Mouse (Mus musculus): ENCODE results near the gene D430041D05Rik. TPM values are rescaled to one million over a fixed set of nuclear protein-coding genes. Genes with fewer than 3 reads are reported as not detected.

Gene D430041D05Rik
- total RNA-seq, 2 experiments from 2014 or later = 3.8 TPM

DNA sequence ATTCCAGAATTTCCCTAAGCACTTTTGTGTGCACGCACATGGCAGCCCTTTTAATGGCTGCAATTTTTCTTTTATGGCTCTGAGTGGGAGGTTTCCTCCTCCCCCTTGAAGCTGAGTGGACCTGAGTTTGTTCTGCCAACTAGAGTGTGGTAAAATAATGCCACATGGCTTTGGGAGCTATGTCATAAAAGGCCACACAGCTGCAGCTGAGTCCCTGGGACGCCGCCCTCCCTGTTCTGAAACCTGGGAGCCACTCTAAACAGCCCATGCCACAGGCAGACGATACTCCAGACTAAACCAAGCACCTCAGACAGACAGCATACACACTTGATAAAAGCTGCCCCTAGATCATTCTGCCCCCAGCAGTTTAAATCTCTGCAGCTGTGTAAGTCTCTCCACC lies 143.8 kb downstream of the D430041D05Rik start:
- no peak for DNase-seq

DNA sequence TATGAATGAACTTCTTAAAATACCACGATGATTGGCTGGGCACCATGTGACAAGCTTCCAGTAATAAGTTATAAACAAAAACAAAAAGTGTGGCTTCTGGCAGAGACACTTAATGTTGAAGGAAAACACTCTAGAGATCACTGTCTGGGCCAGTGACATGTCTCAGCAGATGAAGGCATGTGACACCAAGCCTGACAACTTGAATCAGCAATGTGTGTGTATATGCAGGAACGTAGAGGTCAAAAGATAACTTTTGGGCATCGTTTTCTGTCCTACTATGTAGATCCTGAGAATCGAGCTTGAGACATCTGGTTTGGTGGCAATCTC lies 149.1 kb downstream of the D430041D05Rik start:
- DNase-seq = no peak

DNA sequence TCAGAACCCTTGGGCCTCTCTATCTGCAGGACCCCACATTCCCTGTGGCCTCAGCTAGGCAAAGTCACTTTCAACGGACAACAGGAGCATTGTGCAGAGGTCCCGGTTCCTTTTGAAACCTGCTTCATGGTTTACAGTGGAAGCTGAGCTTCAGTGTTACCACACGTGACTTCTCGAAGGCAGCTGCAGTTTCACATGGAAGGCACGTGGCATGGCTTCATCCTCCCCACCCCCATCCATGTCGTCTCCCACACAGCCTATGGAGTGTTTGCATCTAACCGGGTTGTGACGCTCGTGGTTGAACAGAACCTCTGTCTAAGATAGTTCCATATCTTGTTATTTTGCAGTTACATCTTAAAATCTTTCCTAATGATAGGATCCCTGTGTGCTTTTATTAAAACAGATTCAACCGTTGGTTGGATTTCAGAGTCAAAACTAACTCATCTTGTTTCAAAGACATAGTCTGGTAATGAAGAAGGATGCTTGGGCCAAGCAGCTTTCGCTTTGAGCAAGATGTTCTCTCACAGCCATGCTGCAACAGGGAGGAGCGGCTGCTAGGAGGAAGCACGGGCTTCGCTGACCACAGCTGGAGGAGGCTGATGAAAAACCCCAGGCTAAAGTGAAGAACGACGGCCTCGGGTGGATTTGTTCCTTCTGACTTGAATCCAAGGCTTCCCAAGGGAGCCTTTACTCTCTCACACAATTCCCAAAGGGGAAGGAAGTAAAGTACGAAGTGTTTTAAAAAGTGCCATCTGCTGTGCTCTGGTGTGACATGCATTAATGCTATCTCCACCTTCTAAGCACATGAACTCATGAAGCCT lies 149.7 kb downstream of the D430041D05Rik start:
- DNase-seq = no peak

DNA sequence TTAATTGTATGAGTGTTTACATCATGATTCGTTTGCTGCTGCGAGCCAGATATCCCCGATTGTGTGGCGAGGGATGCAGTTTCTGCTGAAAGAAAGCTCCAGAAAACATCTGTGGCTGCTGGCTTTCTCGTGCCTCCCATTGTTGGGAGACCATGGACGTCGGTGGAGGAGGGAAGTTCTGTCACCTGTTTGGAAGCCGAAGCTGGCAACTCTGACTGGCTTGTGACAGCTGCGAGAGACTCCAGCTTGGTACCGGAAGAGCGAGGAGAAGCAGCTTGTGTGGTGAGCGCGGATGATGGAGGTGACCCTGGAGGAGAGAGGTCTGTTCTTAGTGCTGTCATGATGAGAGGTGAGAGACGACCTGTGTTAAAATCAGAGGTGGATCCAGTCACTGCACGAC lies 154.2 kb downstream of the D430041D05Rik start:
- no peak for DNase-seq

GRCm38 (mm10) chr2:104254944-104255343 lies 155.9 kb downstream of the D430041D05Rik start:
- DNase-seq = no peak

DNA sequence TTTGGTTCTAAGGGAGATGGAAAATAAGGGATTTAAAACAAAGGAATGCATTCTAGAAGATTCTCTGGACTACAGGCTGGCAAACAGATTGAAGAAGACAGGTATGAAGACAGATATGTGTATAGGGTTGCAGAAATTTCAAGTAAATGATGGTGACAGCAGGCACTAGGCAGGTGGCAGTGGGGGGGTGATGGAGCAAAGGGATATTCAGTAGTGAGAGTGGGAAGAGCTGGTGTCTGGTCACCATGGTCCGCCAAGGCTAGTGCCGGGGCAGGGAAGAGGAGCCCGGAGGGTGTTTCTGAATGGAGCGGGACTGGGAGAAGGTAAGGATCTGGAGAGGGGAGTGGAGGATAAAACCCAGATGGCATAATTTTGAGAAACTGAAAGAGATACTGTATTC lies 157.5 kb downstream of the D430041D05Rik start:
- DNase-seq = no peak

- DNase-seq = no peak
Observed at GRCm38 (mm10) chr2:104251647-104252046, 159.2 kb downstream of the D430041D05Rik start.

GRCm38 (mm10) chr2:104249856-104250255 lies 161.0 kb downstream of the D430041D05Rik start:
- DNase-seq = peak; percentile 6

DNA sequence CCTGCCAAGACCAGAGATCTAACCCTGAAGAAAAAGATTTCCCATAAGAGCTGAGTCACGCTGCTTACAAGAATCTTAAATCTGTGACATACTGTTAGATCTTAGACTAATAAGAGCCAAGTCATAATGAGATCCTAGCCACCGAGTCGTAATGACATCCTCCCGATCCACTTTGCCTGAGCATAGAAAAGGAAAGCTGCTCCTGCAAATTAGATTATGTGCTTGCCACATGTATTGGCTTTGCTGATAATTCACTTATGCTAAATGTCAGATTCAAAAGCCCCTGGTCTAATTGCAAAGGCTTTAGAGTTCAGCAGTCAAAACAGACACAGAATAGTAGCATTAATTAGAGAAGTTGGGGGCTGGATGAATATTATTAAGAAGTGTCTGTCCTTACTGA lies 164.0 kb downstream of the D430041D05Rik start:
- DNase-seq = no peak

- DNase-seq = no peak
Observed at GRCm38 (mm10) chr2:104242055-104242454, 168.8 kb downstream of the D430041D05Rik start.

DNA sequence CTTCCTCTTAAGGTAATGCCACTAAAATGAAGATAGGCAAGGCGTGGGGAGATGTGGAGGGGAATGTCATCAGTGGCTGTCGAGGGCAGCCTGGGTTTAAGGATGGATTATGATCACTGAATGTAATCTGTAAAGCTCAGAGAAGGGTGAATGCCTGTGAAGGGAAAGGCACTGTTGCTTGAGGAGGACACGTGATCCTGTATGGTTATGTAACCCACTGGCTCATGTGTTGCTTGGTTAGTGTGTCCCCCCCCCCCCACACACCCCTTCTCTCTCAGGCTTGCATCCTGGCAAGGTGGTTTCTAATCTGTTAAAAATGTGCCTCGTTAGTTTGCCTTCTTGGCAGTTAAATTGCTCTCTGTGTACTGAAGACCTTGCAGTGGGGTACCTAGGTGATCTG lies 173.7 kb downstream of the D430041D05Rik start:
- no peak for DNase-seq

- DNase-seq = no peak
Observed at GRCm38 (mm10) chr2:104230444-104230843, 180.4 kb downstream of the D430041D05Rik start.

DNA sequence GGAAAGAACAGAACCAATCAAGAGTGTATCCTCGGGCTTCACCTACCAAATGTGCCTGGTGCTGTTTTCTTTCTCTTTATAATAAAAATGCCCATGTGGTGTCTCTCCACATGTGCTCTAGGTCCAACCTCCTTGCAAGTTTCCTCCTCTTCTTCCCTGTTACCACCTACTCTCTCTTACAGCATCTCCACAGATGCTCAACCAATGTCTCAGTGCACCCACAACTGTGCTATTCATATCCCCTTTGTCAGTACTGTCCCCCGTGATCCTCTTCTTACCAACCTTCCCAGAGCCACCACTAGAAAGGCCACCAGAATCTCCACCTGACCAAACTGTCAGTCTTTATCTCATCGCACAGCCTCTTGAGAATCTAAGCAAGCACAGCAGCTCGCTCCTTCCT lies 184.8 kb downstream of the D430041D05Rik start:
- DNase-seq = no peak

DNA sequence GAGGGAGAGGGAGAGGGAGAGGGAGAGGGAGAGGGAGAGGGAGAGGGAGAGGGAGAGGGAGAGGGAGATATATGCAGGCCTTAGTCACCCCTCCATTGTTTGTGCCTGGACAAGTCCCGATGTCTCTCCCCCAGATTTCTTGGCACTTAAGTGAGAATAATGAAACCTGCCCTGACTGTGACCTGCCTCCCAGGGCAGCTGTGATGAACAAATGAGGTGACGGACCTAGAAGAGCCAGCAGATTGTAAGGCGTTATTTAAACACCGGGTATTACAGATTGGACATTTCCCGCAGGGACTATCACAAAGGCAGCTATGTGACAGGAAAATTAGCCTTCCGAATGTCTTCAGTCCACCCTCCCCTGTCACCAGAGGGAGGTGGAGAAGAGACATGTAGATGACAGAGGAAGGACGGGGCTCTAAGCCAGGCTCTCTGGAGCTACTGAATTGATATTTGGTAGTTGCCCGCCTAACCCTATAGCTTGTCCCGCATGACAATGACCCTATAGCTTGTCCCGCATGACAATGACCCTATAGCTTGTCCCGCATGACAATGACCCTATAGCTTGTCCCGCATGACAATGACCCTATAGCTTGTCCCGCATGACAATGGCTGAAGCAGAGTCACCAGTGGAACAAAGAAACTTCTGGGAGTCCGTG lies 191.0 kb downstream of the D430041D05Rik start:
- no peak for DNase-seq

- no peak for DNase-seq
Observed at GRCm38 (mm10) chr2:104218588-104219065, 192.2 kb downstream of the D430041D05Rik start.

- DNase-seq = no peak
Observed at GRCm38 (mm10) chr2:104218114-104218513, 192.7 kb downstream of the D430041D05Rik start.

- no peak for DNase-seq
Observed at GRCm38 (mm10) chr2:104209408-104209807, 201.4 kb downstream of the D430041D05Rik start.

DNA sequence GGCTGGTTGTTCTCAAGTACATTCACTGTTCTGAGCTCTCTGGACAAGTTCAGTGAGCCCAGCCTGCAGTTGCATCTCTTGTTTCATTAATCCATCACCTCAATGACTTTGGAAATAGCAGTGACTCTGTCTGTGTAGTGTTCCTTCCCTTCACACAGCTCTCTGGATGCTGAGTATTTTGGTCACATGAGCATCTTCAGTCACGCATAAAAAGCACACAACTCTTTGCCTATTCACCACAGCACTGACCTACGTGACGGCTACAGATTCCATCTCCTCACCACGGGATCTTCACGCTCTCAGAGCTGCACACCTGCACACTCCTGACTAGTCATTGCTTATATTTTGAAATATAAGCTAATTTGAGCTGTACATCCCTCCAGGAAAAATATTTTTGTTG lies 202.4 kb downstream of the D430041D05Rik start:
- no peak for DNase-seq

GRCm38 (mm10) chr2:104207948-104208347 lies 202.9 kb downstream of the D430041D05Rik start:
- peak; percentile 28 for DNase-seq

GRCm38 (mm10) chr2:104205623-104206022 lies 205.2 kb downstream of the D430041D05Rik start:
- no peak for DNase-seq

- no peak for DNase-seq
Observed at GRCm38 (mm10) chr2:104200211-104200610, 210.6 kb downstream of the D430041D05Rik start.

DNA sequence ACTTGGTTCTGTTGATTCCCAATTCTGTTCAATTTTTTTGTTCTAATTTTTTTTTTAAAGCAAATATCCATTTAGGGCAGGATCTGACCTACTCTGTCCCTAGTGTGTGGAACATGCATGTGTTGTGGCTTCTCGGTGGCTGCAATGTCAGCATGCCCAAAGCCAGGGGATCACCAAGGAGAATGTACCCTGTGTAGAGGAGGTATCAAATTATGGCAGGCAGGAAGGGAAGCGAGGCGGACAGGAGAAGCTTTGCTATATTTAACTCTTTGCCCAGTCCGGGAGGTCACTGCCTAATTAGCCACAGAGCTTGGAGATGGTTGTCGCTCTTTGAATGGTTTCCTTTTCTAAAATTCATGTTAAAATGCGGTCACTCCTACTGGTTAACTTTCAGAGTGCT lies 212.6 kb downstream of the D430041D05Rik start:
- no peak for DNase-seq

GRCm38 (mm10) chr2:104197281-104197680 lies 213.5 kb downstream of the D430041D05Rik start:
- DNase-seq = no peak

All from adrenal gland, postnatal 10 days (tissue).